Mouse (Mus musculus): Measurements from ENCODE around the gene Dctn3. TPM values are rescaled to one million over a fixed set of nuclear protein-coding genes. Genes with fewer than 3 reads are reported as not detected.
"Not testable (repeated sequence)": the region's sequence is repeated elsewhere in the genome, so short reads cannot be mapped to it uniquely, and the experiment has no call there.

Gene Dctn3
- polyA plus RNA-seq (2015; fragmentation: Nextera tagmentation; extraction: Ambion mirVana) = 271 and 320 TPM in 2 replicates

DNA sequence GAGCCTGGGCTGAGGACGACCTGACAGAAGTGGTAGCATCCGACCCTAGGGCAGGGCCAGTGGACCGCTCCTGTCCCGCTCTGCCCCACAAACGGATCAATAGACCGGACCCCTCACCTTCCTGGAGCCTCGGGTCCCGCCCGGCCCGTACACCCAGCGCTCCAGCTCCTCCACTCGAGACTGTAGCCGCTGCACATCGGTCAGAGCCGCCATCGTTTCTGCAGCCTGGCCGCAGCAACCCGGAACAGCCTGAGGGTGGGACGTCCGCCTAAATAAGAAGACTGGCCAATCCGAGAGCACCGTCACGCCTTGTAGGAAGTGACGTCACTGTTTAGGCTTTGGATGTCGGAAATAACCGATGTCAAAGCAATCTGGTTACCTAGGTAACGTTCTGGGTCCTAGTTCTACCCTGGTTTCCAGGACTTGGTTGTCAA, at the start of gene Dctn3:
Gene Dctn3, minus strand, starts transcription at position 253 of the 434 bp plus-strand sequence.
- Histone ChIP-seq H3K4me2 (peak within 1 kb of the TSS; percentile 75), H3K4me3 (replicated peaks) (peak within 1 kb of the TSS; percentile 94), H3K27me3 (replicated peaks) (peaks cover 41% of the 10 kb centered on the region), H3K36me3 (peaks cover 22% of the 10 kb centered on the region), H3K9me3 (replicated peaks) (no peaks in the 10 kb centered on the region), H3K4me1 (peaks cover 38% of the 10 kb centered on the region), H3K9ac (replicated peaks) (peak within 1 kb of the TSS; percentile 86), H3K27ac (replicated peaks) (peak within 1 kb of the TSS; percentile 77)
- ATAC-seq (ENCODE audit: low FRiP score) = peak; percentile 96
- WGBS = 0% methylated on average over 27 of the region's 27 CpGs

DNA sequence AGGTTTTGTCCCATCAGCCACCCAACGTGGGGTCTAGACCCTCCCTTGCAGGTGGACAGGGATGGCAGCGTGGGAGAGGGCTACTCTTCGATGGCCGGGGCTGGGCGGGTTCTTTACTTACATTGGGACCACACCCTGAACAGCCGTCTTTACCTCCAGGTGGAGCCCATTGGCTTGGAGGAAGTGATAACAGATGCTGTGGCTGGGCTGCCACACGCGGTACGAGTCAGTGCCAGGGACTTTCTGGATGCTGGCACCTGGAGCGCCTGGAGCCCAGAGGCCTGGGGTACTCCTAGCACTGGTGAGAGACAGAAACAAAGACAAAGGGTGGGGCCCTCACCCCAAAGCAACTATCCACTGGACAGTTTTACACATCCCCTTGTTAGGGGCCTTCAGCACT, 44.3 kb upstream of the Dctn3 start:
- not testable (repeated sequence) for H3K27me3 ChIP-seq (replicated peaks); ATAC-seq (ENCODE audit: low FRiP score); H3K27ac ChIP-seq (replicated peaks); H3K4me2 ChIP-seq; H3K9me3 ChIP-seq (replicated peaks); H3K4me3 ChIP-seq (replicated peaks); H3K4me1 ChIP-seq; H3K9ac ChIP-seq (replicated peaks); H3K36me3 ChIP-seq
- WGBS = 85% methylated on average over 10 of the region's 10 CpGs

DNA sequence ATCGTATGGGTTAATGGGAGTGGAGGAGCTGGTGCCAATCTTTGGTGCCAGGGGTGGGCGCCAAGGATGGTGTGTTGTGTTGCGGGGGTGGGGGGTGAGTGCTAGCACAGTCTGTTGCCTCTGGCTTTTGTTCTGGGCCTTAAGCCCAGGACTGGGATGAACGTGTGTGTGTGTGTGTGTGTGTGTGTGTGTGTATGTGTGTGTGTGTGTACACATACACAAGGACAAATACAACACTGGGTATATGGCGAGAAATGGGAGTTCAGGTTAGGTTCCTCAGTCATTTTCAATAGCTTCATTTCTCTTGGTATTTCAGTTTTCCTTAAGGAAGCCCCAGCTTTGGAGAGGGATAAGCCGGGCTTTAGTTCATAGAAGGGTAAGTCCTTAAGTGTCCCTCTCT, 40.2 kb upstream of the Dctn3 start:
- not testable (repeated sequence) for H3K9ac ChIP-seq (replicated peaks); H3K27me3 ChIP-seq (replicated peaks); H3K36me3 ChIP-seq; H3K4me3 ChIP-seq (replicated peaks); ATAC-seq (ENCODE audit: low FRiP score); H3K27ac ChIP-seq (replicated peaks); H3K4me2 ChIP-seq; H3K9me3 ChIP-seq (replicated peaks)
- peaks cover 33% of the 10 kb centered on the region for H3K4me1 ChIP-seq
- WGBS = 75% methylated on average over 5 of the region's 6 CpGs

DNA sequence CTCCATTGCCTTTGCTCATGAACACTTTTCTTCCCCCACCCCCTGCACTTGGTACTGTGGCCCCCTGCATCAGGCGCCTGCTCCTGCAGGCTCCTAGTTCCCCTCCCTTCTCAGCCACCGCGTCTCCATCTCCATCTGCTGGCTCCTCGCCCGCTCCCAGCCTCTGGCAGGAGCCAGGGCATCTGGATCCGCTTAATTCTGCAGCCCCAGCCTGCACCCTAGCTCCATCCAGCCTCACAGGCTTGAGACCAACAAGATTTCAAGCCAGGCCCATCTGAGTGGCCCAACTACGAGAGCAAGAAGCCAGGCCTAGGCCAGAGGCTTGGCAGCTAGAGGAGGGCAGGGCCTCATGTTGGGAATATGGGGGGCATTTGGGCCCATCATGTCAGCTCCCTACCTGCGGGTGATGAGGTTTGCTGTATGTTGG, 39.7 kb upstream of the Dctn3 start:
- not testable (repeated sequence) for H3K9ac ChIP-seq (replicated peaks); H3K27me3 ChIP-seq (replicated peaks); H3K9me3 ChIP-seq (replicated peaks); H3K4me3 ChIP-seq (replicated peaks); H3K36me3 ChIP-seq
- peak; percentile 57; the same call in 1 of the 2 replicates for ATAC-seq (ENCODE audit: low FRiP score)
- Histone ChIP-seq H3K4me2 (peak overlapping the region; percentile 55), H3K27ac (replicated peaks) (peak overlapping the region; percentile 37; the same call in 1 of the 2 replicates), H3K4me1 (peaks cover 33% of the 10 kb centered on the region)
- WGBS = 50% methylated on average over 8 of the region's 8 CpGs

DNA sequence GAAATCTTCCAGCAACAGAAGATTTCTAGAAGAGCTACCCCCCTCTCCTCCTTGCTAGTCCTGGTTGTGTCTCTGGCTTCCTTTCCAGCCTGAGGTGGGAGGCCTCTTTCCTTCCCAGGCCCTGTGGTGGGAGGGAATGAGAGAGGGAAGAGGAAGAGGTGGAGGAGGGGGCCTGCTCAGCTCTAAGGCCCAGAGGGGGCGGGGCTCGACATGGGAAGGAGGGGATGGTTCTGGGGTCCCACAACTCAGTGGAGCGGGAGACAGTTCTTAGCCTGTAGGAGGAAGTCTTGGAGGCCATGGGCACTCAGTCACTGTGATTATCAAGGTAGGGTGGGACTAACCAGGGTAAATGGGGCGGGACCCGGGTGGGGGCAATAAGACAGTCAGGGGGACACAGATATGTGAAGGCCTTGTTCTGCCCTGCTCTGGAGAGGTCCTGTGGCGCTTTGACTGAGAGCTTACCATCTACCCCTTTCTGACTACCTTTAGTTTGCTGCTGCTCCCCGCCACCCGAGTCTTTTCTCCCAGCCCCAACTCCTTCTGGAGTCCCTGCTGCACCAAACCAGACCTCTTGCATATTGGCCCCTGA, 39.2 kb upstream of the Dctn3 start:
- 0 out of 2 replicates have a peak, but pooled peaks have one; percentile 28 for ATAC-seq (ENCODE audit: low FRiP score)

DNA sequence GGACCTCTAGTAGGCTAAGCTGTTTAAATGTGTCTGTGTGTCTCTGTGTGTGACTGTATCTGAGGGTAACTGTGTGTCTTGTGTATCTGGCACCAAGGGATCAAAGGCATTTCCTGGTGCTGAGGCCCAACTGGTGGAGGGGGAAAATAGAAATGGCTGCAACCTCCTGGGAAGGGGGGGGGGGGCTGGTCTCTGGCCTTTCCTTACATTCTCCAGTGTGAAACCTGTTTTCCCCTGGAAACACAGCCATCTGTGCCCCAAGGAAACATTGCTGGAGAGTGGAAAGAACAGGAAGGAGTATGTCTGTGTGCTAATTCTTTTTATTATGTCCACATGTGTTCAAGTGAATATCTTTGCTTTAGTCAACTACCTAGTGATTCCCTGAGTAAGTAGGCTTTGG, 38.7 kb upstream of the Dctn3 start:
- 0 out of 2 replicates have a peak overlapping the region, but pooled peaks have one; percentile 14 for H3K9ac ChIP-seq (replicated peaks)
- H3K4me3 ChIP-seq (replicated peaks) = no peak overlapping the region
- H3K36me3 ChIP-seq = peaks cover 7% of the 10 kb centered on the region; the same call in 1 of the 2 replicates
- H3K27me3 ChIP-seq (replicated peaks) = no peaks in the 10 kb centered on the region
- no peak for ATAC-seq (ENCODE audit: low FRiP score)
- H3K27ac ChIP-seq (replicated peaks) = peak overlapping the region; percentile 37; the same call in 1 of the 2 replicates
- H3K4me1 ChIP-seq = peaks cover 37% of the 10 kb centered on the region
- no peaks in the 10 kb centered on the region for H3K9me3 ChIP-seq (replicated peaks)
- peak overlapping the region; percentile 55 for H3K4me2 ChIP-seq

More for the DNA sequence above, 39.2 kb upstream of the Dctn3 start:
- 54% methylated on average over 8 of the region's 8 CpGs for WGBS
- H3K27me3 ChIP-seq (replicated peaks) = no peaks in the 10 kb centered on the region
- no peaks in the 10 kb centered on the region for H3K9me3 ChIP-seq (replicated peaks)
- peak overlapping the region; percentile 37; the same call in 1 of the 2 replicates for H3K27ac ChIP-seq (replicated peaks)
- no peak overlapping the region for H3K9ac ChIP-seq (replicated peaks)
- H3K36me3 ChIP-seq = peaks cover 7% of the 10 kb centered on the region; the same call in 1 of the 2 replicates
- no peak overlapping the region for H3K4me3 ChIP-seq (replicated peaks)
- H3K4me1 ChIP-seq = peaks cover 33% of the 10 kb centered on the region
- peak overlapping the region; percentile 55 for H3K4me2 ChIP-seq

DNA sequence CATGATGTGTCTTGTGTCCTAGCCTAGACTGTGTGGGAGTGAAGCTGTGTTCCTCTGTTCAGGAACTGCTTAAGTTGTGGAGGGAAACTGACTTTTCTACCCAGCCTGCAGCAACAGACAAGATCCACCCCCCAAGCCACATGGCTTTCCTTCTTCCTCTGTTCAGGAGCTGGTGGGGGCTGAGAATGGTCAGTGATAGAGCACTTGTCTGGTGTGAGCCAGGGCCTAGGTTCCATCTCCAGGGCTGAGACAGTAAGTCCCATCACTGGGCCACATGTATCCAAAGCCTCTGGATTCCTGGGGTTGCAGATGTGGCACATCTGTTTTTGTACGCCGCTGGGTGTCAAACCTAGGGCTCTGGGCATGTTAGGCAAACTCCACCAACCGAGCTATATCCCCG, 37.9 kb upstream of the Dctn3 start:
- Histone ChIP-seq H3K4me1 (peaks cover 43% of the 10 kb centered on the region), H3K4me2 (peak overlapping the region; percentile 55), H3K9ac (replicated peaks) (peak overlapping the region; percentile 14; the same call in 1 of the 2 replicates), H3K4me3 (replicated peaks) (peak overlapping the region; percentile 34), H3K9me3 (replicated peaks) (no peaks in the 10 kb centered on the region), H3K36me3 (peaks cover 7% of the 10 kb centered on the region; the same call in 1 of the 2 replicates), H3K27me3 (replicated peaks) (no peaks in the 10 kb centered on the region), H3K27ac (replicated peaks) (peak overlapping the region; percentile 37; the same call in 1 of the 2 replicates)
- no peak; the same call in 1 of the 2 replicates for ATAC-seq (ENCODE audit: low FRiP score)
- 84% methylated on average over 4 of the region's 4 CpGs for WGBS

DNA sequence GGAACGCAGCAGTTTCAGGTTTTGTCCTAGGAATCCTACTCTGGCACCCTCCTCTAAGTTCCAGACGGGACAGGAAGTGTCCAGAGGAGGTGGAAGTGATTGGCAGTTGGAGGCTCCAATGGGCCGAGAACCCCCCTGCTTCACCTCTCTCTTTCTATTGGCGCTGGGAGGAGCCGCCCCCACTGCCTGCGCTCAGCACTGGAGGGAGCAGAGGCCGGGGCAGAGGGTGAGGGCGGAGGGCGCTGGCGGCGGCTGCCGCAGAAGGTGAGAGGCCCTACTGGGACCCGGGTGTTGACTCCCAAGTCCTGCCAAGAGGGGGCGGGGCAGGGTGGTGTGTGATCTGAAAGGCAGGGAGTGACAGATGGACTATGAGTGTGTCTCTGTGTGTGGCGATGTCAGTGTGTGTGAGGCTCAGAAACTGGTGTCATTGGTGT, 37.3 kb upstream of the Dctn3 start:
- Histone ChIP-seq H3K9ac (replicated peaks) (peak overlapping the region; percentile 14), H3K4me2 (peak overlapping the region; percentile 55), H3K27me3 (replicated peaks) (no peaks in the 10 kb centered on the region), H3K9me3 (replicated peaks) (no peaks in the 10 kb centered on the region), H3K36me3 (peaks cover 7% of the 10 kb centered on the region; the same call in 1 of the 2 replicates), H3K27ac (replicated peaks) (peak overlapping the region; percentile 68), H3K4me3 (replicated peaks) (peak overlapping the region; percentile 34), H3K4me1 (peaks cover 43% of the 10 kb centered on the region)
- 2% methylated on average over 15 of the region's 15 CpGs for WGBS
- ATAC-seq (ENCODE audit: low FRiP score) = peak; percentile 48; the same call in 1 of the 2 replicates

DNA sequence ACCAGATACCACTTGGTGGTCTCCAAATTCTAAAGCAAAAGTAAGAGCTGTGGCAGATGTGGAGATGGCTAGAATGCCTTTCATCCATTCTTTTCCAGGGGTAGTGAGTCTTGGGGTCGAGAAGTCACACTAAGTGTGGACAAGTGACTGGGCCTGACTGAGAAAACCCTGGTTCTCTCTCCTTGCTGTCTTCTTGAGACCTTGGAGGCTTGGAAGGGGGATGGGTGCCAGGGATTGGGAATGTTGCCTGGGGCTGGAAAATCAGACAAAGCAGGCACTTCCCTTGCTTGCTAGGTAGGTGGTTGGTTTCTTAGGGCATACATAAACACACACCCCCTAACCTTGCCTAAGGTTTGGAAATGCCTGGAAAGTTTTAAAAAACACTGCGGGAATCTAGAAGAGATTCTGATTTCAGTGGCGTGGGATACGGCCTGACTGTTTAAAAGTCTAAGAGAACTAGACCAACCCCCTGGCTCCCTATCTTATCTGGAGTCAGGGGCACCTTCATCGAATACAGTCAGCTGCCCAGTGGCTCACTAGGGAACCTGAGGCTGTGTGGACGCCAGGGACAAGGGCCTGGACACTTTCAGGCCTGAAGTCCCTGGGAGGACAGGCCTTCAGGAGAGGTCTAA, 36.8 kb upstream of the Dctn3 start:
- H3K4me2 ChIP-seq = peak overlapping the region; percentile 55
- H3K4me1 ChIP-seq = peaks cover 45% of the 10 kb centered on the region
- H3K4me3 ChIP-seq (replicated peaks) = peak overlapping the region; percentile 34
- no peaks in the 10 kb centered on the region for H3K27me3 ChIP-seq (replicated peaks)
- no peaks in the 10 kb centered on the region for H3K9me3 ChIP-seq (replicated peaks)
- peak overlapping the region; percentile 14; the same call in 1 of the 2 replicates for H3K9ac ChIP-seq (replicated peaks)
- no peak for ATAC-seq (ENCODE audit: low FRiP score)
- 48% methylated on average over 6 of the region's 6 CpGs for WGBS
- H3K36me3 ChIP-seq = peaks cover 7% of the 10 kb centered on the region; the same call in 1 of the 2 replicates
- peak overlapping the region; percentile 68 for H3K27ac ChIP-seq (replicated peaks)

DNA sequence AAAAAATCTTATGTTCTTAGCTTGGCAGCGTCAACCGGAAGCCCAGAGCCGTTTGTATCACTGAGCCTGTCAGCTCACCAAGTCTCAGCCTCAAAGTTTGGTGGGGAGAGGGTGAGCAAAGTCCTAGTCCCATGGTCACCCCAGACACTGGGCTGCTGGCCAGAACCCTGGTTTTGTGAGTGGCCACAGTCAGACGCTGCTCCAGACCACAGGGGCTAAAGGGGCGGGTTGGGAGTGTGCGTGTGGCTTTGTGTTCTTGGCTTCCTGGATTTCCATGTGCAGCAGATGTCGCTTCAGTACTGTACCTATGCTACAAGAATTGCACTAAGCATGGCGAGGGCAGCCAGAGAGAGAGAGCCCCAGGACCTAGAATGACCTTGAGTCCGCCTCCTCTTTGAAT, 36.2 kb upstream of the Dctn3 start:
- peaks cover 51% of the 10 kb centered on the region for H3K4me1 ChIP-seq
- H3K9me3 ChIP-seq (replicated peaks) = no peaks in the 10 kb centered on the region
- no peak for ATAC-seq (ENCODE audit: low FRiP score)
- H3K9ac ChIP-seq (replicated peaks) = no peak overlapping the region
- peaks cover 7% of the 10 kb centered on the region; the same call in 1 of the 2 replicates for H3K36me3 ChIP-seq
- H3K27me3 ChIP-seq (replicated peaks) = no peaks in the 10 kb centered on the region
- H3K4me3 ChIP-seq (replicated peaks) = no peak overlapping the region
- no peak overlapping the region for H3K27ac ChIP-seq (replicated peaks)
- 82% methylated on average over 9 of the region's 9 CpGs for WGBS
- H3K4me2 ChIP-seq = no peak overlapping the region

DNA sequence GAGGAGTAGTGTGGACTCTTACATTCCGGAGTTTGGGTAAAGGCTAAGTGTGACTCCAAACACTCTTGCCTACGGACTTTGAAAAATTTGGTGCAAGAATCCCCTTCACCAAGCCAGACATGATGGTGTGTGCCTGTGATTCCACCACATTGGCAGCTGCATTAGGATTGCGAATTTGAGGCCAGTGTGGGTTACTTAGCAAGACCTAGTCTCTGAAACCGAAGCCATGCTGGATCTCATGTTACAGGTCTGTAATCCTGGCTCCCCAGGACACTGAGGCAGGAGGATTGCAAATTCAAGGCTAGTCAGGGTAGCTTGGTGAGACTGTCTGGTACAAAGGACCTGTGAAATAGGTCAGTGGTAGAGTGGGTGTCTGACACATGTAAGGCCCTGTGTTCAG, 35.7 kb upstream of the Dctn3 start:
- peaks cover 7% of the 10 kb centered on the region; the same call in 1 of the 2 replicates for H3K36me3 ChIP-seq
- H3K27ac ChIP-seq (replicated peaks) = no peak overlapping the region
- no peaks in the 10 kb centered on the region for H3K9me3 ChIP-seq (replicated peaks)
- no peak overlapping the region for H3K4me3 ChIP-seq (replicated peaks)
- WGBS = 95% methylated on average over 4 of the region's 4 CpGs
- no peak overlapping the region for H3K9ac ChIP-seq (replicated peaks)
- H3K4me1 ChIP-seq = peaks cover 51% of the 10 kb centered on the region
- ATAC-seq (ENCODE audit: low FRiP score) = no peak
- H3K27me3 ChIP-seq (replicated peaks) = no peaks in the 10 kb centered on the region
- no peak overlapping the region for H3K4me2 ChIP-seq
